Mouse (Mus musculus) stomach, postnatal 0 days (tissue): Measurements from ENCODE around the gene Tmem243.

Experiments
- CTCF ChIP-seq: IDR thresholded peaks from 2 replicates; pipeline ENCODE4 v1.5.1; 2016; ENCODE audit warnings: antibody characterized with exemption, low read depth, mild to moderate bottlenecking, moderate library complexity
- EP300 ChIP-seq: optimal IDR thresholded peaks from 2 replicates; pipeline ENCODE3; 2016; ENCODE audit warnings: antibody characterized with exemption

- TF ChIP-seq CTCF (no peak), EP300 (no peak)
Measured at GRCm38 (mm10) chr5:9157336-9157735, 56.9 kb downstream of the Tmem243 start.
